Comparison of ENCODE assay signal across 22 mouse cellular contexts in the genomic region with DNA sequence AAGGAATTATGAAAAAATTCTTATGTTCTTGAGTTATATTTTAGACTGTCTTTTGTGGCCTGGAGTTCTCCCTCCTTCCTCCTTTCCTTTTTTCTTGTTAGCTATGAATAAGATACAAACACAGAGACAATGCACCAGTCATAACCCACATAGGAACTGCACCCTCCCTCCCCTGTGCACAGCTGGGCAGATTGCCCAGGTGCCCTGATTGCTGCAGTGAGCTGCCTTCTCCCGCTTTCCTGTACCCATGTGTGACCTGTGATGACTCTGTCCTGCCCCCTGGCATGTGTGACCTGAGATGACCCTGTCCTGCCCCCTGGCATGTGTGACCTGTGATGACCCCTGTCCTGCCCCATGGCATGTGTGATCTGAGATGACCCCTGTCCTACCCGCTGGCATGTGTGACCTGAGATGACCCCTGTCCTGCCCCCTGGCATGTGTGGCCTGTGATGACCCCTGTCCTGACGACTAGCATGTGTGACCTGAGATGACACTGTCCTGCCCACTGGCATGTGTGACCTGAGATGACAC. TPM values are rescaled to one million over a fixed set of nuclear protein-coding genes. Genes with fewer than 3 reads are reported as not detected.
DNase-seq lines count a peak whose midpoint lies in the region; ATAC-seq and TF ChIP-seq lines count a peak whose summit lies in the region.
"Had no signal": no experiment of that assay in that cellular context is flagged by ENCODE, and none has a peak within 500 bp of the region (broad histone marks: within the 10 kb centered on the region; RNA-seq: fewer than 3 reads in every experiment).

No protein-coding gene starts in this region.

- H3K27ac ChIP-seq in thymus, adult 2 months (ENCODE audit: control insufficient read depth, insufficient read depth, low read length), result no peak overlapping the region
- H3K27ac ChIP-seq: embryonic facial prominence, embryonic 10.5 days; forebrain, embryonic 15.5 days; hindbrain, embryonic 13.5 days; kidney, embryonic 15.5 days; midbrain, embryonic 15.5 days; stomach, embryonic 15.5 days had no signal

- no peaks in the 10 kb centered on the region for H3K27me3 ChIP-seq in thymus, adult 2 months (ENCODE audit: control insufficient read depth, insufficient read depth, low read length)
- H3K27me3 ChIP-seq: forebrain, embryonic 15.5 days; hindbrain, embryonic 13.5 days; kidney, embryonic 15.5 days; midbrain, embryonic 15.5 days; stomach, embryonic 15.5 days had no signal

- no peak for TF ChIP-seq POLR2A in thymus, adult 2 months (IDR thresholded peaks at IDR 0.05; ENCODE audit: control insufficient read depth, extremely low read depth, insufficient read depth, low read length, poor library complexity)

- H3K36me3 ChIP-seq in thymus, adult 2 months (ENCODE audit: control insufficient read depth, insufficient read depth, low read length), result no peaks in the 10 kb centered on the region
- H3K36me3 ChIP-seq: embryonic facial prominence, embryonic 10.5 days; forebrain, embryonic 15.5 days; G1E; hindbrain, embryonic 13.5 days; kidney, embryonic 15.5 days; midbrain, embryonic 15.5 days; stomach, embryonic 15.5 days had no signal

- 45% methylated on average over 3 of the region's 3 CpGs for WGBS in thymus, adult 2 months

- peaks cover 5% of the 10 kb centered on the region for H3K4me1 ChIP-seq in thymus, adult 2 months (replicated peaks; ENCODE audit: control insufficient read depth, insufficient read depth, low read length)
- H3K4me1 ChIP-seq: forebrain, embryonic 15.5 days; hindbrain, embryonic 13.5 days; kidney, embryonic 15.5 days; midbrain, embryonic 15.5 days; stomach, embryonic 15.5 days had no signal

- intact Hi-C loops in heart, postnatal 25 days (cut with DNase I), result no loop called here

- peak; percentile 11 to 27 for DNase-seq in heart, adult 9 months (ENCODE audit: low spot score in 2 of 2)
- no peak for DNase-seq in heart, postnatal 25 days (ENCODE audit: low spot score)
- peak; percentile 11 to 29 for DNase-seq in thymus, postnatal 36 days
- no peak for DNase-seq in thymus, adult 2 months
- DNase-seq in testis, postnatal 14 days (ENCODE audit: low spot score), result peak; percentile 52
- no peak for DNase-seq in ovary, postnatal 36 days (ENCODE audit: low spot score)
- DNase-seq: cerebellum, adult 11-12 months; cerebellum, postnatal 36 days; left cerebral cortex, postnatal 4 days; lung, embryonic 14.5 days had no signal

- no peak for TF ChIP-seq CTCF in thymus, adult 2 months (IDR thresholded peaks at IDR 0.05; ENCODE audit: borderline replicate concordance, control insufficient read depth, extremely low read depth, insufficient read depth, low read length, poor library complexity)

- H3K4me3 ChIP-seq in thymus, adult 2 months (ENCODE audit: control insufficient read depth, insufficient read depth, low read length), result no peak overlapping the region
- H3K4me3 ChIP-seq: embryonic facial prominence, embryonic 10.5 days; forebrain, embryonic 15.5 days; hindbrain, embryonic 13.5 days; kidney, embryonic 15.5 days; midbrain, embryonic 15.5 days; stomach, embryonic 15.5 days had no signal

- peak; percentile 58; the same call in 1 of the 2 replicates for ATAC-seq in common myeloid progenitor, adult 5-6 weeks (replicated peaks; ENCODE audit: low read depth, poor library complexity, severe bottlenecking)
- ATAC-seq in activated CD4-positive, CD25-positive, alpha-beta regulatory T cell, adult 4 months, result no peak
- ATAC-seq: CD4-positive, CD25-positive, alpha-beta regulatory T cell, adult 4 months; forebrain, embryonic 15.5 days; midbrain, embryonic 15.5 days had no signal

RNA-seq across cellular contexts. Expression of a gene that starts 46.8 kb away (rescaled TPM):
- total RNA-seq in heart, postnatal 25 days (2021), result not detected
- 0.08 and 0.16 TPM in 2 replicates for polyA plus RNA-seq in thymus, adult 2 months (2012; rRNA removed)
- total RNA-seq in common myeloid progenitor, adult 5-6 weeks (2017), result 0.09 TPM in 1 of 2 replicates, not detected in the other
- not detected for polyA plus RNA-seq in activated CD4-positive, CD25-positive, alpha-beta regulatory T cell, adult 4 months (2017; shearing (Covaris generic))
- total RNA-seq: granulocyte monocyte progenitor cell, adult 5-6 weeks had no signal
- polyA plus RNA-seq: G1E; spleen, adult 2 months had no signal

RNA-seq across cellular contexts. Expression of a gene that starts 46.9 kb away (rescaled TPM):
- total RNA-seq in heart, postnatal 25 days (2021), result 10 to 100 TPM; 17.9 to 22.0 TPM
- polyA plus RNA-seq in thymus, adult 2 months (2012; rRNA removed), result 39.5 and 46.5 TPM in 2 replicates
- 30.7 and 44.4 TPM in 2 replicates for total RNA-seq in common myeloid progenitor, adult 5-6 weeks (2017)
- polyA plus RNA-seq in activated CD4-positive, CD25-positive, alpha-beta regulatory T cell, adult 4 months (2017; shearing (Covaris generic)), result 10 to 100 TPM; 37.0 to 38.5 TPM

Comparison
In these comparisons a context has a peak if more than half of its experiments do, and no peak if none do; other contexts are left out.
1. DNase-seq: peak in heart, adult 9 months (2 of 2), thymus, postnatal 36 days (2 of 2) and testis, postnatal 14 days (single experiment); none in heart, postnatal 25 days (single experiment), thymus, adult 2 months (single experiment) and ovary, postnatal 36 days (single experiment).